Mouse (Mus musculus): ENCODE data around the gene Lbx2.

Lbx2 gene

DNA sequence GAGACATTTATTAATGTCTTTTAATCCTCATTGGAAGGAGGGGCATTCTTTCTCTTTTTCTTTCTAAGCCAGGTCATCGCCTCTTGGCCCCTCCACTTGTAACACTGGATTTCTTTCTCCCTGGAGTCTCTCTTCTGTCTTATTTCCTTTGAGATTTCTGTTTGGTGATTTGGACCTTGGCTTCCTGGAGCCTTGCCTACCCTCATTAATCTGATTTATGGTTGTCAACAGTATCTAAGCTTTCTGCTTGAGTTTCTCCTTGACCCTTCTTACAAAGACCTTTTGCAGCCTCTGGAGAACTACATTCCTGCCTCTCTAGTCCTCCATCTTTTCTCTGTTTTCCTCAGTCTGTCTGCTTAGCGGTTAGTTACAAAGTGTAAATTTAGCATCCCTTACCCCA, 12.2 kb downstream of the Lbx2 start:
- no peak overlapping the region for H3K4me3 ChIP-seq (replicated peaks; ENCODE audit: low read length)
- TF ChIP-seq NANOG (IDR thresholded peaks at IDR 0.05; ENCODE audit: borderline replicate concordance, low read length), result no peak
- no peak for TF ChIP-seq POU5F1 (IDR thresholded peaks at IDR 0.05; ENCODE audit: borderline replicate concordance, low read length)
- no peak for TF ChIP-seq CTCF (conservative IDR thresholded peaks at IDR 0.05; ENCODE audit: low read length)
- H3K9me3 ChIP-seq (ENCODE audit: low read length), result 0 out of 2 replicates have a peak, but pooled peaks cover 4% of the 10 kb centered on the region
- no peaks in the 10 kb centered on the region for H3K36me3 ChIP-seq (ENCODE audit: insufficient read depth, low read length)
- peaks cover 55% of the 10 kb centered on the region for H3K27me3 ChIP-seq (ENCODE audit: insufficient read depth, low read length)
- H3K4me1 ChIP-seq (replicated peaks; ENCODE audit: low read depth, low read length), result peaks cover 23% of the 10 kb centered on the region

DNA sequence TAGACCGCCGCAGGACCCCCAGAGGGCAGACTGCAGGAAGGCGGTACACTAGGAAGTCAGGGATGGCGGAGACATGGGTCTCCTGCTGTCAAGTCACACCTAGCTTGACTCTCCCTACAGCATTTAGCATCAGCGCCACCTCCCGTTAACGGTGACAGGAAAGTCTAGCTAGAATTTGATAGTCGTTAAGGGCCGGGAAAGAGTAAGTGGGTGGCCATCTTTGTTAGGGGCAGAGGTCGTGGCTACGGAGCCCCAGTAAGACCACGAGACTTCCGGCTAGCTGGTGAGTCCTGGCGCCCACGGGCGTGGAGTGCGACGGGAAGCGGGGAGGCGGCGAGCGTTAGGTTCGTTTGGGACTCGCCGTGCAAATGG, 15.1 kb downstream of the Lbx2 start, which contains the start of the genes Ccdc142 and Gm42688:
TSS of gene Ccdc142 (plus strand) at position 286 of the 372 bp plus-strand sequence.
TSS of gene Gm42688 (plus strand) at position 302 of the 372 bp plus-strand sequence.
- Histone ChIP-seq H3K36me3 (ENCODE audit: insufficient read depth, low read length) (peaks cover 3% of the 10 kb centered on the region; the same call in 1 of the 2 replicates), H3K27me3 (ENCODE audit: insufficient read depth, low read length) (peaks cover 50% of the 10 kb centered on the region), H3K4me3 (replicated peaks; ENCODE audit: low read length) (peak within 1 kb of the TSS; percentile 94), H3K9me3 (ENCODE audit: low read length) (no peaks in the 10 kb centered on the region), H3K4me1 (replicated peaks; ENCODE audit: low read depth, low read length) (peaks cover 24% of the 10 kb centered on the region)
- TF ChIP-seq CTCF (conservative IDR thresholded peaks at IDR 0.05; ENCODE audit: low read length) (peak; percentile 12; the same call in 1 of the 2 replicates), NANOG (IDR thresholded peaks at IDR 0.05; ENCODE audit: borderline replicate concordance, low read length) (no peak)

- TF ChIP-seq NANOG (IDR thresholded peaks at IDR 0.05; ENCODE audit: borderline replicate concordance, low read length) (no peak), POU5F1 (IDR thresholded peaks at IDR 0.05; ENCODE audit: borderline replicate concordance, low read length) (no peak), CTCF (conservative IDR thresholded peaks at IDR 0.05; ENCODE audit: low read length) (no peak)
- peaks cover 7% of the 10 kb centered on the region; the same call in 1 of the 2 replicates for H3K36me3 ChIP-seq (ENCODE audit: insufficient read depth, low read length)
- H3K4me3 ChIP-seq (replicated peaks; ENCODE audit: low read length), result peak overlapping the region; percentile 94
- H3K4me1 ChIP-seq (replicated peaks; ENCODE audit: low read depth, low read length), result peaks cover 24% of the 10 kb centered on the region
- H3K9me3 ChIP-seq (ENCODE audit: low read length), result no peaks in the 10 kb centered on the region
- H3K27me3 ChIP-seq (ENCODE audit: insufficient read depth, low read length), result peaks cover 48% of the 10 kb centered on the region
Measured at GRCm38 (mm10) chr6:83101688-83102556, 15.8 kb downstream of the Lbx2 start.

- peaks cover 13% of the 10 kb centered on the region; the same call in 1 of the 2 replicates for H3K36me3 ChIP-seq (ENCODE audit: insufficient read depth, low read length)
- TF ChIP-seq NANOG (IDR thresholded peaks at IDR 0.05; ENCODE audit: borderline replicate concordance, low read length), result no peak
- TF ChIP-seq POU5F1 (IDR thresholded peaks at IDR 0.05; ENCODE audit: borderline replicate concordance, low read length), result no peak
- TF ChIP-seq CTCF (conservative IDR thresholded peaks at IDR 0.05; ENCODE audit: low read length), result no peak
Measured at GRCm38 (mm10) chr6:83103130-83103650, 17.0 kb downstream of the Lbx2 start.

GRCm38 (mm10) chr6:83104158-83104557, 18.0 kb downstream of the Lbx2 start:
- TF ChIP-seq NANOG (IDR thresholded peaks at IDR 0.05; ENCODE audit: borderline replicate concordance, low read length) (no peak), POU5F1 (IDR thresholded peaks at IDR 0.05; ENCODE audit: borderline replicate concordance, low read length) (no peak), CTCF (conservative IDR thresholded peaks at IDR 0.05; ENCODE audit: low read length) (no peak)
- no peak overlapping the region for H3K4me3 ChIP-seq (replicated peaks; ENCODE audit: low read length)
- H3K4me1 ChIP-seq (replicated peaks; ENCODE audit: low read depth, low read length), result peaks cover 41% of the 10 kb centered on the region
- H3K9me3 ChIP-seq (ENCODE audit: low read length), result no peaks in the 10 kb centered on the region
- H3K27me3 ChIP-seq (ENCODE audit: insufficient read depth, low read length), result peaks cover 37% of the 10 kb centered on the region
- H3K36me3 ChIP-seq (ENCODE audit: insufficient read depth, low read length), result peaks cover 13% of the 10 kb centered on the region; the same call in 1 of the 2 replicates

More at GRCm38 (mm10) chr6:83103130-83103650, 17.0 kb downstream of the Lbx2 start:
- Histone ChIP-seq H3K27me3 (ENCODE audit: insufficient read depth, low read length) (peaks cover 44% of the 10 kb centered on the region), H3K4me1 (replicated peaks; ENCODE audit: low read depth, low read length) (peaks cover 36% of the 10 kb centered on the region), H3K4me3 (replicated peaks; ENCODE audit: low read length) (no peak overlapping the region), H3K9me3 (ENCODE audit: low read length) (no peaks in the 10 kb centered on the region)

GRCm38 (mm10) chr6:83107566-83108400, 21.6 kb downstream of the Lbx2 start:
- Histone ChIP-seq H3K9me3 (ENCODE audit: low read length) (no peaks in the 10 kb centered on the region), H3K36me3 (ENCODE audit: insufficient read depth, low read length) (peaks cover 25% of the 10 kb centered on the region), H3K4me3 (replicated peaks; ENCODE audit: low read length) (peak overlapping the region; percentile 98), H3K4me1 (replicated peaks; ENCODE audit: low read depth, low read length) (peaks cover 38% of the 10 kb centered on the region), H3K27me3 (ENCODE audit: insufficient read depth, low read length) (peaks cover 15% of the 10 kb centered on the region)
- TF ChIP-seq NANOG (IDR thresholded peaks at IDR 0.05; ENCODE audit: borderline replicate concordance, low read length), result no peak
- peak; percentile 71 for TF ChIP-seq CTCF (conservative IDR thresholded peaks at IDR 0.05; ENCODE audit: low read length)

DNA sequence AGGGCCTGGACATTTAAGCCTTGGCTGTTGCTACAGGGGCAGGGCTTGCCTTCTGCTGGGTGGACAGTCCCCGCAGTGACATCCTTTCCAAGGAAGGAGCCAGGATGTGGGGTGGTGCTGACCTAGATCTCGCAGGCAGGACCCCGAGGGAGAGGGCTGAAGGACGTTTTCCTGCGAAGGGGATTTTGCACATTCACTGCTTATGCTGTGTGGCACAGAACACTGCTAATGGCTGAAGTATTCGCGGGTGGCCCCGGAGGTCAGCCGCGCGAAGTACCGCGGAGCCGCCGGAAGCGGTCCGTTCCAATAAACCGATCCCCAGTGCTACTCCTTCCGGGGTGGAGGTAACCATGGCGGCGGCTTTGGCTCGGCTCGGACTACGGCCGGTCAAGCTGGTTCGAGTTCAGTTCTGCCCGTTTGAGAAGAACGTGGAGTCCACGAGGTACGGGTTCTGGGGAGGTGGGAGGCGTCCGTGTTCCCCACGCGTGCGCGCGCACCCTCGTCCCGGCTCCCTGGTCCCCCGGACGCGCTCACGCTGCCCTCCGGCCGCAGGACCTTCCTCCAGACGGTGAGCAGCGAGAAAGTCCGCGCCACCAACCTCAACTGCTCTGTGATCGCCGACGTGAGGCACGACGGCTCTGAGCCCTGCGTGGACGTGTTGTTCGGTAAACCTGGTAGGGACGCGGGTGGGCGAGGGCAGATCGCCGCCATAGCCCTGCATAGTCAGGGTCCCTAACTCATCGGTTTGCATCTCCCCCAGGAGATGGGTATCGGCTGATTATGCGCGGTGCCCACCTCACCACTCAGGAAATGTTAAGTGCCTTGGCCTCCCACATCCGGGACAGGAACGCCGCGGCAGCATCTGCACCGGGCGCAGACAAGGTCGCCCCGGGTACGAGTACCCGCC, 22.8 kb downstream of the Lbx2 start, which contains the start of gene Mrpl53:
TSS of gene Mrpl53 (plus strand) at position 279 of the 907 bp plus-strand sequence.
- peaks cover 32% of the 10 kb centered on the region for H3K4me1 ChIP-seq (replicated peaks; ENCODE audit: low read depth, low read length)
- peaks cover 7% of the 10 kb centered on the region; the same call in 1 of the 2 replicates for H3K27me3 ChIP-seq (ENCODE audit: insufficient read depth, low read length)
- TF ChIP-seq CTCF (conservative IDR thresholded peaks at IDR 0.05; ENCODE audit: low read length), result no peak
- TF ChIP-seq POU5F1 (IDR thresholded peaks at IDR 0.05; ENCODE audit: borderline replicate concordance, low read length), result no peak
- no peak for TF ChIP-seq NANOG (IDR thresholded peaks at IDR 0.05; ENCODE audit: borderline replicate concordance, low read length)
- peak within 1 kb of the TSS; percentile 98 for H3K4me3 ChIP-seq (replicated peaks; ENCODE audit: low read length)
- H3K36me3 ChIP-seq (ENCODE audit: insufficient read depth, low read length), result peaks cover 25% of the 10 kb centered on the region
- H3K9me3 ChIP-seq (ENCODE audit: low read length), result no peaks in the 10 kb centered on the region
